Mouse (Mus musculus): Measurements from ENCODE around the gene Gpr132. TPM values are rescaled to one million over a fixed set of nuclear protein-coding genes. Genes with fewer than 3 reads are reported as not detected.

Gpr132 gene
- total RNA-seq (2021) (under 1 TPM; 0.26 to 0.59 TPM), polyA plus RNA-seq (2012; rRNA removed) (1.3 TPM in 2 replicates)
- long read RNA-seq: 0 reads

DNA sequence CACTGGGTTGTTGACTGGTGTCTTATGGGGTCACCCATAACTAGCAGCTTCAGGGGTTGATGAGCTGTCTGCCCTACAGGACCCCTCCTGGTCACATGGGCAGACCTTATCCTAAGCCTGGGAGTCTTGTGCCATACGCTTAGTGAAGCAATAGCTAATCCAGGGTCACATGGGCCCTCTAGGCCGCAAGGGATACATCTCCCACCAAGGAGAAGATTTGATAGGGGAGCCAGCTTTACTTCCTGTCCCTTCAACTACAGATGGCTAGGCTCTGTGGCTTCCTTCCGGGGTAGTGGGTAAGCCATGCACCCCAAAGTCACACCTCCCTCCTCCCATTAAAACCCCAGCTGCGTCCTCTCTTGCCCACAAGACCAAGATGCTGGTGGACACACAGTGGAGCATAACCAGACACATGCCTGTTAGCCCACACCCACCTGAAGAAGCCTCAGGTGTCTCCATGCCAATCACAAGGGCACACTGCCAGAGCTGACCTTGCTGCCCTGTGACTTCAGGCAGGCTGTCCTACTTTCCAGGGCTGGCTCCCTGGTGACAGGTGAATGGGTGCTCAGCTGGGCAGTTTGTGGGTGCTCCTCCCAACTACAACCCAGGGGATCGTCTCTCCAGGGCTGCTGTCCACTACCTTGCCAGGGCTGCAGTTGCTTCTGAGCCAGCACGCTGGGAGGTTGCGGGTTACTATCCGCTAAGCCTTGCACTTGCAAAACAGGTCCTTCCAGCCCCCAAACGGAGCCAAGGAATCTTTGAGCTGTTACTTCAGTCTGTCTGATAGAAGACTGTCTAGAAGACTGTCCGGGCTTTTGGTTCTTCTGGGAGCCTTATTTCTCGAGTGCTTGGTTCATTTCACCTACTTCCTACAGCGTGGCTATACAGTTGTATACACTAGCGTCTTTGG, at the start of gene Gpr132:
Gene Gpr132 (minus strand): TSS at position 51 of the 910 bp plus-strand sequence.
- DNase-seq: peak; percentile 52

DNA sequence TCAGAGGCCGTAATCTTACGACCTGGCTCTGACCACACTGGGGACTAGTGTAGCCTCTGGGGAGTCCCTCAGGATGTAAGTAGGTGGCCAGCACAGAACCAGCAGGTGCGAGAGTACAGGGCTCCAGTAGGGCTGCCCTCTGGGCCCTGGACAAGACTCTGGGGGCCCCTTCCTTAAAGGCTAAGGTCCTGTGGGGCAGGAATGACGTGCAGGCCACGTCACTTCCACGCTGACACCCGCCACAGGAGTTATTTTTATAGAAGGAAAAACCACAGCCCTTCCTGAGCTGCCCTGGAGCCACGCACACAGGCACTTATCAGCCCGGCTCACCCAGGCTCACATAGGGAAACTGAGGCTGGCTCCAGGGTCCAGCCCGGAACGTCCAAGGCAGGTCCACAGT, 49.5 kb upstream of the Gpr132 start:
- DNase-seq: no peak

DNA sequence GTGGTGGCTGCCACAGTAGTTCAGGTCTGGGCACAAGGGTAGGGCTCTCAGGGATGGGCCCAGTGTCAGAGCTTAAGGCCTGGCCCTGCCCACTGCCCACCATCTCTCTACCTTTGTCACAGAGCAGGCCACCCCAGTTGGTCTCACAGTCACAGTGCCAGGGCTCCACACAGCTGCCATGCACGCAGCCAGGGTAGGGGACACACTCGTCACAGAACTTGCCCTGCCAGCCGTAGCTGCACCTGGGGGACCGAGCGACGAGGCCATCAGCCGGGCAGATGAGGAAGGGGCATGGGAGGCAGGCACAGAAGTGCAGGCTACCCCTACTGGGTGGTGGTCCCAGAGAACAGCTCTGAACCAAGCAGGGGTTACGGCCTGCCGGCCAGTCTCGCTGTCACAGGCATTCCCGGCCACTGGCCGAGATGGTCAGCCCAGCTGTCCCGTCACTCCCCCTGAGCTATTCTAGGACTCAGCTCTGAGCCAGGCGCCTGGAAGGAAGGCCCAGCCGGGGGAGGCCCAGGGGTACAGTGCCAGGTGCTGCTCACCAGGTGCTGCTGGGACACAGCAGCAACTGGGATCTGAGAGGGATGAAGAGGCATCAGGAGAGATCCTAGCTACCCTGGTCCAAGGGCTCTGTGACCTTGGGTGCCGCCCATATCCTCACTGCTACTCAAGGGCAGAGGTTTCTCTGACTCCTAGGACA, 48.8 kb upstream of the Gpr132 start:
- DNase-seq: no peak

DNA sequence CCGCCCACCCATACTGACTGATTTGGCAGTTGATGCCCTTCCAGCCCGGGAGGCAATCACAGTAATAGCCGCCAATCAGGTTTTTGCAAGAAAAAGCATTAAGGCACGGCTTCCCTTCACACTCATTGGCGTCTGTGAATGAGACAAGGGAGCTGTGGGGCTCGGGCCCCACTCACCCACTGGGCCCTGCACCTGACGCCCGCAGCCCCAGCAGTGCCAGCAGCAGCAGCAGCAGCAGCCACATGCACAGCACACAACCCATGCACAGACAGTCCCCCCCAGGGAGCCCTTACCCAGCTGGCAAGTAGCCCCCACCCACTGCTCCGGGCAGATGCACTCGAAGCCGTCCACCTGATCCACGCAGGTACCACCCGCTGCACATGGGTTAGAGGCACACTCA, 47.6 kb upstream of the Gpr132 start:
- DNase-seq: no peak

DNA sequence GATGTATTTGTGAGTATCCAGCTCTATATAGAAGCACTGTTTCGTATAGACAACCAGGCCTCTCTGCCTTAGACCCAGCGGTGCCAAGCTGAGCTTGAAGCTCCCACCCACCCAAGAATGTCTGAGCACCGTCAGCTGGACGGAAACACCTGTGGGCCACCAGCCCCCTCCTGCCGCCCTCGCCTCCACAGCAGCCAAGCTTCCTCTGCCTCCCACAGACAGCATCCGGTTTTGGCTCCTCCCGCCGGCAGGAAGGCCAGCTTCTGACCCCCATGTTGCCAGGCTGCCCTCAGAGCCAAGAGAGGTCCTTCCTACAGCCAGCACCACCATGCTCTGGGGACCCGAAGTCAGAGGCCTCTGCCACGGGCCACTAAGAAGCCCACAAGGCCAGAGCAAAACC, 46.5 kb upstream of the Gpr132 start:
- no peak for DNase-seq

DNA sequence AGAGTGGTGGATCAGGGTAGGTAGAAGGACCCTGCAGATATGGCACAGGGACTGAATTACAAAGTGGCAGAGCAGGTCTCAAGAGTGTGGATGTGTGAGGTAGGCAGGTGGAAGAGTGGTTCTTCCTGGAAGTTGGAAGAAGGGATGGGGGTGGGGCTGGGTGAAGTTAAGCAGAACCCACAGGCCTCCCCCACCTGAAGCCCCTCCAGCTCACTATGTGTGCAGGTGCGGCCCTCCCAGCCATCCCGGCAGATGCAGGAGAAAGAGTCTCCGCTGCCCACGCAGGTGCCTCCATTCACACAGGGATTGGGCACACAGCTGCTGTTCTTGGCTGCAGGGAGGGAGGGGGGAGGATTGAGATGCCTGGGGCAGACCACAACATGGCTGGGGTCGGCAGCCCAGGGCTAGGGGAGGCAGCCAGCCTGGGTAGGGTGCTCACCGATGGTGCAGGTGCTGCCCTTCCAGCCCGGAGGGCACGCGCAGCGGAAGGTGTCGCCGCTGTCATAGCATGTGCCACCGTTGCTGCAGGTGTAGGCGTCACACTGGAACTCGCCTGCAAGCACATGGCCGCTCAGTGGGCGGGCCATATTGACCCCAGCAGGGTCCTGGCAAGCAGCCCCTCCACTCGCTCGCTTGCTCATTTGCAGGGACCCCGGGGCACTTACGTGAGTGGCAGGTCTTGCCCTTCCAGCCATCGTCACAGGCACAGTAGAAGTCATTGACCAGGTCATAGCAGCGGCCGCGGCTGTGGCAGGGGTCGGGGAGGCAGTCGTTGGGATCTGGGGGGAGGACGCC, 45.1 kb upstream of the Gpr132 start:
- no peak for DNase-seq

DNA sequence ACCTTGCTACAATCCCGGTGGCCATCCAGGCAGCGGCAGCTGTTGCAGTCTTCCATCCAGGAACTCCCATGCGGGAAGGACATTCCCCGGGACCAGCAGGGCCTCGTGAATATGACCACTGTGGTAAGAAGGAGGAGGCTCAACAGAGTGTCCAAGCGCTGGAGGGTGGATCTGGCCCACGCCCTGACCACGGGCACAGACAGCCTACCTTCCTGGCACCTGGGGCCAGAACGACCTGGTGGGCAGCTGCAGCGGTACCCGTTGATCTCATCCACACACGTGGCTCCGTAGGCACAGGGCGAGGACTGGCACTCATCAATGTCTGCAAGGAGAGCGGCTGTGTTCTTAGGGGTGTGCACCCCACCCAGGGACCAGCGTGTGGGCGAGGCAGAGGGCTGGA, 43.7 kb upstream of the Gpr132 start:
- no peak for DNase-seq

DNA sequence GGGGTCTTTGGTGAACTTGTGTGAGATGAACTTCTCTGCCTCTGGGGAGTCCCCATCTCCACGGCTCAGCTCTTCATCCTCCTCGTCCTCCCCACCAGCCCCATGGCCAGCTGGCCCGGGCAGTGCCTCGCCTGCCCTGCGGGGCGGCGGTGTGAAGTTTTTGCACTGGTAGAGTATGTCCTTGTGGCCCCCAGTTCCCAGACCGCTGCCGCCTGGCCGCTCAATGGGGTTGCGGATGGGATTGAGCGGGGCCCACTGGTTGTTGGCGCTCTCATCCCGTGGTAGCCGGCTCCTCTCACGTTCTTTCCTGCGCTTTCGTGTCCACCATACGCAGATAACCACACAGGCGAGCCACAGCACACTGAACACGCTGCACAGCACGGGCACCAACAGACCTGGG, 41.0 kb upstream of the Gpr132 start:
- DNase-seq: no peak

DNA sequence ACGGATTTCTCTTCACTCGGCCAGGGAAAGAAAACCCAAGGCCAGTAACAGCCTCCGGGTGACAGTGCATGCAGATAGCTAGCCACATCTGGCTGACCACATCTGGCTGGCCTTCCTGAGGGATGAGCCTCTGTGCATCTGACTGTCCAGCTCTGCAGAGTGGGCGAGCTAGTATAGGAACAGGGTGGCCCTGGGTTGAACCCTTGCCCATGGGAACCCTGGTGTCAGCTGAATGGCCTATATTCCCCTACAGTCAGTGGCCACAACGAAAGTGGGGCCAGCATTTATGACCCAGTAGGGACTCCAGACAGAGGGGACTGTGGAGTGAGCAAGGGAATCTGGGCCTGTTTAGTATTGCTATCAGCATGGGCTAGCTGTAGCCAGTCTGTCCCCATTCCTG, 37.0 kb upstream of the Gpr132 start:
- DNase-seq: no peak

DNA sequence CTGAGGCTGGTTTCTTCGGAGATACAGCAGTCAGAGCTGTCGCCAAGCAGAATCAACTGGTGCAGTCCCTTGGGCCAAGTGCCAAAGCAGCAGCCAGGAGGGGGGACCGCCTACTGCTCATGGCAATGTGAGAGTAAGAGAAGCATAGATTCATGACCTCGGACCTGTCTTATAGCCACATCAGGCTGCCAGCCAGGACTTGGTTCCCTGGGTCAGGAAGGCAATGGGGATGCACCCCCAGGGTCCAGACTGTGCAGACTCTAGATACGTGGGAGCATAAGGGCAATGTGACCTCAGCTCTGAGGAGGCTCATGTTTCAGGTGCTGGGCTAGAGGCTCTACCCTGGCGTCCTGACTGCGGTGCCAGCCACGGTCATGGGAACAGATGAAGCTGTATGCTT, 35.9 kb upstream of the Gpr132 start:
- no peak for DNase-seq

DNA sequence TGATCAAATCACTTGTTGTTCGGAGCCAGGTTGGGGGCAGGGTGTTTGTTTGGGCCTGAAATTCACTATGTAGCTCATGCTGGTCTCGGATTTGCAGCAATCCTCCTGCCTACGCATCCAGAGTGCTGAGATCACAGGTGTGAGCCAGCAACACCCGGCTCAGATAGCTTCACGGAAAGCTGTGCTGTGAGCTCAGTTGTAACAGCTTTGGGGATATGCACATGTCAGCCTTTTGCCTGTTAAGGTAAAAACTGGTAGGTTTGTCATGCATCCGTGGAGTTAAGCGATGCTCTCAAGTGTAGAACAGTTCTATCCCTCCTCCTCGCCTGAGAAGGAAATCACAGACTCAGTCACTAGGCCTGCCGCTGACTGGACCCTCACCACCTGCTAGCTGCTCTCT, 32.6 kb upstream of the Gpr132 start:
- DNase-seq: no peak

DNA sequence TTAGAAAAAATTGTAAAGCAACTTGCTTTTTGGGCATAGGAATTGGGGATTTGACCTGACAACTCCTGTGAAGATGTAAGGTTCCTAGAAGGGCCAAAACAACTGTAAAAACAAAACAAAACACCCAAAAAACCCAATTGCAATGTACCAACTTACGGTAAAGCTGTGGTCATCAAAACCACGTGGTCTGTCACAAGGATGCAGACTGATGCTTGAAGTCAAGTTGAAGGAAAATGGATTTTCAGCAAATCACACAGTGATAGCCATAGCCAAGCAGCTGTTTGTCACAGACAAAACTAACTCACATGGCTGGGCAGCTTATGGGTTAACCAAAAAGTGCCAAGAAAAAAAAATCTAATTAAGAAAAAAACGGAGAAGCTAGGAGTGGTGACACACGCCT, 30.9 kb upstream of the Gpr132 start:
- DNase-seq: no peak

DNA sequence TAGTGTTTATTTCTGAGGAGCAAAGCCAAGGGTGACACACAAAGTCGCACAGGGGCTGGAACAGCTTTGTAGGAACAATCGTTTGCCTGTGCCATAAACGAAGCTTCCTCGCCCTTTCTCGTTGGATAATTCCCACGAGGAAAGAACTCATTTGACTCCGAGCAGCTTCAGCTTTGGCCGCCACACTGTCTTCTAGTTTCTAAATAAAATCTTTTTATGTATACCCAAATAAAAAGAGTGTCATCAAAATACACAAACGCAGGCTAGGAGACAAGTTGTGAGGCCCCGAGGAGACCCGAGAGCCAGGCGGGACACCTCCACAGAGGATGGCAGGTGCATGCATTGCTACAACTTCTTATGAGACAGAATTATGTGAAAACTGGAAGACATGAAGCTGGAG, 30.3 kb upstream of the Gpr132 start:
- DNase-seq: no peak

DNA sequence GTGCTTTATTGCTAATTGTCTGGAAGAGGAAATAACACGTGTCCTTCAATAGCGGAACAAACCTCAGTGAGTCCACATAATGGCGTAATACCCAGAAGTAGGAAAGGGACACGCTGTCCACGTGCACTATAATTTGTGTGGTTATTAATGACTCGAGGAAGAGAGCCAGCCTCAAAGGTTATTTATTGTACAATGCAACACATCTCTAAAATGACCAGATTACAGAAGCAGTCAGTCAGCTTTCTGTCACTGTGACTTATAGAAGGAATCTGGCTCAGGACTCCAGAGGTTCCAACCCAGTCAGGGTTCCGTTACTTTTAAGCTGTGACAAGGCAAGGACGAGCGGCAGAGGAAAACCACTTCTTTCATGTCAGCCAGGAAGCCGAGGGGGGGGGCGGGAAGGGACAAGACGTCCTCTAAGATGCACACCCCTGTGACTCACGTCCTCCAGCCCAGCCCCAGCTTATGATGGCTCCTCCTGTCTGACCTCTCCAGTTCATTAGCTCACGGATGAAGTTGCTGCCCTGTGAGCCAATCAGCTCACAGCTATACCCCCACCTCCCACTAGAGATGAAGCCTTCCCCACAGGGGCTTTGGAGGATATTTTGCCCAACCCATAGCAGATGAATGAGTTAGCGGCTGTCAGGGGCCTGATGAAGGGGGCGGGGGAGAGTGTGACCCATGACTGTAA, 29.6 kb upstream of the Gpr132 start:
- DNase-seq: peak; percentile 77

DNA sequence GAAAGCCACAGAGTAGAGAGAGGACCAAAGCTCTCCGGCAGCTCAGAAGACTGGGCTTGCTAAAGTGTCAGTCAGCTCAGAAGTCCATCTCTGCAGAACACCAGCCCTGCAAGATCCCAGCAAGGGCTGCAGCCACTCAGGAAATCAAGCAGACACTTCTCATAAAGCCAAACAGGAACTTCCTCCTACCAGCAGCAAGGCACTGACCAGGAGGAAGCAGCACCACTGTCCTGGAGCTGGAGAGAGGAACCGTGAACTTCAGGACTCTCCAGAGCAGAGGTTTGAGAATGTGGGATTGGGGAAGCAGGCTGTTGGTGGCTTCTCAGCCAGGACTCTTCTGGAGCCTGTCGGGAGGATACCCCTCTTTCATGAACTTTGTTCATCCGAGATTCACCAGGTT, 26.9 kb upstream of the Gpr132 start:
- DNase-seq: no peak

DNA sequence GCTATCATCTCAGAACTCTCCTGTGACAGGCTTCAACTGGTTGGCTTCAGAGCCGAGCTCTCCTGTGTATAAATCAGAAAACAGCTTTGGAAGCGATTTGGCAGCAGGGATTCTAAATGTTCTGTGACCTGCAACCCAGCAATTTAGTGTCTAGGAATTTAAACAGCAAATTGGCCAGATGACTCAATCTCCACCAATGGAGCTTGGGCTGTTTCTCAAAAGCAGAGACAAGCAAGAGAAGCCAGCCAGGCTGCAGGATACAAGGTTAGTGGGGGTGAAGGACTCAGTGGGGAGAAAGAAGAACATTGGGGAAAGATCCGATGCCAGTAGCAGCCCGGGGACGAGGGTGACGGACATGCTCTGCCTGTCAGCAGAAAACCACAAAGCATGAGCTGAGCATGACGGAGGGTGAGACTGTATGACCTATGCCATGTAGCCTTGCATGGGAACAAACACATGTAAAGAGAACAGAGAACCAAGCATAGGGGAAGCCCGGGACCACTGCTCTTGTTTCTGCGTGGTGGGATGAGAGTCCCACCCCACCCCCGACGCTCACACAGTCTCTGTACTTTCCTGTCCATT, 26.4 kb upstream of the Gpr132 start:
- peak; percentile 55 for DNase-seq

DNA sequence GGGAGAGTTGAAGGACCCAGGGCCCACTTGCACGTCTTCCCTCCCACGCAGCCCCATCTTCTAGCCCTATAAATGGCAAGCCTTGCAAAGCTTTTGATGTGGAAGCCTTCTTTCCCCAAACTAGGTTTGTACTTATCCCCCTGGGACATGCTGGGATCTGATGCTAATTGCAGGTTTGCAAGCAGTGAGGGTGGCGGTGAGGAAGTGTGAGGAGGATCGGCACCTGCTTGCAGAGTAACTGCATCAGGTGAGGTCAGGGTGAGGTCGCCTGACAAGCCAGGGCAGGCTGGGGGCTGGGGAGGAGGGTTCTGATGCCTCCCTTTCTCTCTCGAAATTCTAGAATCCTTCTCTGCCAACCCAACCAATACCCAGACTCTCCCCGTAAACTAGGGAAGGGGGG, 17.4 kb upstream of the Gpr132 start:
- DNase-seq: no peak

DNA sequence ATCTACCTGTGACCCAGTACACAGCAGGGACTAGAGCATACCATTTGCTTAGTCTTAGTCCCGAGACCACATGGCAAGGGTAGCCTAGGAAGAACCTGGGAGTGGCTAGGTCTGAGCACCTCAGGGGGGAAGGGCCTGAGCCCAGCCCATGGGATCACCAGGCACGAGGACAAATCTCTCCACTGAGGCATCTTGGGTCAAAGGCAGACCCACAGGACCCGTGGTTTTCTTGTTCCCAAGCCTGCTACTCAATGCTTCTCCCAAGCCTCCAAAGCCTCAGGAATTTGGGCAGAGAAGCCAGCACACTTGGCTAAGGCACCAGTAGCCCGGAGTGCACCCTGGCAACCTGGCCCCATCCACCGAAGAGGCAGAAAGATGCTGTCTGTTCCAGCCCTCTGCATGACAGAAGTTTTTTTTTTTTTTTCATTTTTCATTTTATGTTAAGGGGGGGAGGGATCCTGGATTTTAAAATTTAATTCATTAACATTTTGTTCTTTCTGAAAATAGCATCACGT, 13.3 kb upstream of the Gpr132 start:
- DNase-seq: no peak

DNA sequence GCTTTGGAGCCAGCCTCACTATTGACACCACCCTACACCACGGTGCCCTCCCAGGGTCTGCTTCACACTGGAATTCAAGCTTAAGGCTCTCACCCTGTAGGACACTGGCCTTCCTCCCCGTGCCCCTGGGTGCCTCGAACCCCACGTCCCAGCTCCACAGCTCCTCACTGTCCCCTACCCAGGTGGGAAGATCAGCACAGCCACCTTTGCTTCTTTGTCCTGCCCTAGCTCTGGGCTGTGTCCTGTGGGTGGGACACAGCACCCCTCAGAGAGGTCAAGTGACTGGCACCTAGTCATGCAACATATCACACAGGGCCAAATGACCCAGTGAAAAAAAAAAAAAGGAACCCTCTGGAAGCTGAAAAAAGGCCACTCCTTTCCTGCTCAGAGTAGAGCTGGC, 12.6 kb upstream of the Gpr132 start:
- DNase-seq: no peak

DNA sequence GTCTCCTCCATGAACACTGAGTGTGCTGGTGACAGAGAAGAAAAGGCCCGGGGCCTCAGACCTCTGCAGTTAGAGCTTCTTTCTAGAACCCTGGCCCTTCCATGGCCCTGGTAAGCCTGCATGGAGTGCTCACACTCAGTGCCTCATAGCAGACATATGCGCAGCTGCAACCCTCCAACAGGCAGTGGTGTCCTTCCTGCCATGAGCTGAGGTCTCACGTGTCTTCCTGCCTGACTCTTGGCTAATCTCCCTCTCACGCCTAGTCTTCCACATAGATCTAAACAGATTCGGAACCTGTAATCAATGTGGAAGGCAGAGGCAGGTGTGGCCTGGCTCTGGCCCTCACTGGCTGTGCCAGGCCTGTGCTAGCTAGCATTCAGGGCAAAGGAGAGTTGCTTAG, 11.7 kb upstream of the Gpr132 start:
- no peak for DNase-seq

DNA sequence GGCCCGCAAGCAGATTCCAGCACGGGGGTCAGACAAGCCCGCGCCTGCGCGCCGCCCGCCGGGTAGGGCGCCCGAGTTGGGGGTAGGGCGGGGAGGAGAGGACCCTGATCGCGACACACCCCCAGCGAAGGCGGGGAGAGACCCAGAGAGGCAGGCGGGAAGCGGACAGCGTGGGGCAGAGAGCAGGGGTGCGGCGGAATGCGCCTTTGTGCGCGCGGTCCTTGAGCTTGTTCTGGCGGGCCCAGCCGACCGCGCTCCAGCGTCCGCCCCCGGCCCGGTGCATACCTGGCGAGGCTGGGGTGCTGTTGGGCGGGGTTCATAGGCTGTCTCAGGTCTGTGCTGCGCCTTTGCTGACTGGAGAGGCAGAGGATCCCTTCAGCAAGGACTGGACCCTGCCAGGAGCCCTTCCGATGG, 9.6 kb upstream of the Gpr132 start:
- no peak for DNase-seq
